Mouse (Mus musculus) left cerebral cortex, postnatal 4 days (tissue): Measurements from ENCODE around the gene Mettl14. TPM values are rescaled to one million over a fixed set of nuclear protein-coding genes. Genes with fewer than 3 reads are reported as not detected.
"Not testable (repeated sequence)": the region's sequence is repeated elsewhere in the genome, so short reads cannot be mapped to it uniquely, and the experiment has no call there.

Source experiments
- DNase-seq: peaks from one replicate; pipeline ENCODE4 v3.0.0-alpha.2; 2022
- intact Hi-C: fragments of 180-260 bp; cut with DNase I; formaldehyde crosslinking; loops from one replicate; pipeline ENCODE4 v1.15.1; 2025
- total RNA-seq, 2 experiments: library from RNA; stranded (reverse); gene quantifications; 2 replicates each; pipeline ENCODE4 v1.2.3; 2021

Mettl14 gene
- total RNA-seq, 2 experiments from 2014 or later, result 17.9 to 19.7 TPM

GRCm38 (mm10) chr3:123369161-123369560, 16.7 kb downstream of the Mettl14 start:
- DNase-seq, result no peak
- intact Hi-C loops, result no loop called here

- intact Hi-C loops, result not testable (repeated sequence)
Observed at GRCm38 (mm10) chr3:123366820-123367219, 19.1 kb downstream of the Mettl14 start.

GRCm38 (mm10) chr3:123356377-123356991, 29.4 kb downstream of the Mettl14 start:
- intact Hi-C loops, result no loop called here

More at GRCm38 (mm10) chr3:123366820-123367219, 19.1 kb downstream of the Mettl14 start:
- DNase-seq, result not testable (repeated sequence)

DNA sequence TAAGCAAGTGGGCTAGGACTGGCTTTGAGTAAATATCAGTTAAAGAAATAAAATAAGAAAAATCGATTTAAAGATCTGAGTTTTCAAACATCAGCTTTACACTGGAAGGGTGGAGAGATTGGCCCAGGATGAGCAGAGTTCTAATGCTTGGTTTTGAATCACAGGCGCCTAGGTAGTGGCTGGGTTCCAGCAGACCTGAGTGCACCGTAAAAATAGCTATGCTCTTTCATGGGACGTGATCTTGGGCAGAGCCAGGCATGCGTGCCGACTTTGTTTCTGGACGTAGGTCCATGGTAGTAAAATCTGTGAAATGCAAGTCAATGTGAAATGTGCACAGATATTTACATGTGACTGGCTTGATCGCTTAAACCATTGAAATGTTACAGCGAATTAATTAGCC, 31.5 kb downstream of the Mettl14 start:
- intact Hi-C loops, result no loop called here
- DNase-seq, result no peak

More at GRCm38 (mm10) chr3:123356377-123356991, 29.4 kb downstream of the Mettl14 start:
- no peak for DNase-seq

- no peak for DNase-seq
- intact Hi-C loops, result loop anchor here (2.0 kb wide), 2 partner anchors 119 to 193 kb away; no protein-coding TSS in a partner anchor
Observed at GRCm38 (mm10) chr3:123353661-123354060, 32.2 kb downstream of the Mettl14 start.

DNA sequence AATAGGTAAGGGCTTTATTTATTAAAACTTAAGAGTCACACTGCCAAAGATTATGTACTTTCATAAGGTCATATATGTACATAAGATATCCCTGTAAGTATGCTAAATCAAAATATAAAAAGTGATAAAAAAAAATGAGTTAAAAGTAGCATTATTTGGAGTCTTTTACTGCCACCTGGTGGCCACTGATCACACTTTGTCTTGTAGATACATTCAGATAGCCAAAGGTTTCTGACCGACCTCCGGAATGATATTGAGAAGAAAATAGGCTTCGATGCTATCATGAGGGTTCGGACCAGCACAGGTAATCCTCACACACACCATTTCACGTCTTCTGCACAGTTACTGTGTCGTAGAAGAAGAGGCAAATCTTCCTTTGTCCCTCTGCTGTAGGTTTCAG, 32.7 kb downstream of the Mettl14 start:
- intact Hi-C loops, result loop anchor here (2.0 kb wide), 2 partner anchors 118 to 192 kb away; no protein-coding TSS in a partner anchor
- DNase-seq, result peak; percentile 45

GRCm38 (mm10) chr3:123351519-123351918, 34.4 kb downstream of the Mettl14 start:
- DNase-seq, result no peak
- intact Hi-C loops, result no loop called here

- no peak for DNase-seq
- intact Hi-C loops, result no loop called here
Observed at GRCm38 (mm10) chr3:123350602-123351001, 35.3 kb downstream of the Mettl14 start.

GRCm38 (mm10) chr3:123348080-123348802, 37.7 kb downstream of the Mettl14 start:
- intact Hi-C loops, result no loop called here
- no peak for DNase-seq

DNA sequence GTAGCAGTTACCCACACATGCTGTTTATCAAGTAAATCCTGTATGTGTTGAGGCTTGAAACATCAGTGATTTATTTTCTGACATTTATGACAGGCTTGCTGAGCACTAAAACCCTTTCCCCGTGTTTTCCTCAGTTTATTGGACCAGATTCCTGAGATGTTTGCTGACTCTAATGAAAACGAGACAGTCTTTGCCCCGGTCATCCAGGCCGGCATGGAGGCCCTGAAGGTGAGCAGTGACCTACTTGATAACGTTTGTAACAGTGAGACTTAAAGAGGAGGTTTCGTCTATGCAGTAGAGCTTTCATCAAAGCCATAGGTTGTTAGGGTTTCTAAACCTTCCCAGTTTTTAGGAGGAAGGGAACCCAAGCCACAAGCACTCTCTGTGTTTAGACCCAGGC, 42.2 kb downstream of the Mettl14 start:
- intact Hi-C loops, result no loop called here
- no peak for DNase-seq

DNA sequence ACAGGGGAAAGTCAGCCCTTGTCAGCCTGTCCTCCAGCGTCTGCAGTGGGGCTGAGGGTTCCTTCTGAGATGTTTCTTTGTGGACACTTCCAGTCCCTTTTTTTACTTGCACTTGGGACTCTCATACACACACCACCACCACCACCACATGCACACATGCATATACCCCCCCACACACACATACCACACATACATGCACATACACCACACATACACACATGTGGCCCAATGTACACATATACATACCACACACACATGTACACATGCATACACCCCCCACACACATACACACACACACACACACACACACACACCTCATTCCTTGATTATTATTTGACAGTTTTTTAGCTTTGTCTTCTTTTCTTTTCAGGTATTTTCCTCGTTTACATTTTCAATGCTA, 44.9 kb downstream of the Mettl14 start:
- DNase-seq, result no peak
- intact Hi-C loops, result no loop called here

GRCm38 (mm10) chr3:123338666-123339195, 47.2 kb downstream of the Mettl14 start:
- intact Hi-C loops, result no loop called here
- DNase-seq, result no peak

DNA sequence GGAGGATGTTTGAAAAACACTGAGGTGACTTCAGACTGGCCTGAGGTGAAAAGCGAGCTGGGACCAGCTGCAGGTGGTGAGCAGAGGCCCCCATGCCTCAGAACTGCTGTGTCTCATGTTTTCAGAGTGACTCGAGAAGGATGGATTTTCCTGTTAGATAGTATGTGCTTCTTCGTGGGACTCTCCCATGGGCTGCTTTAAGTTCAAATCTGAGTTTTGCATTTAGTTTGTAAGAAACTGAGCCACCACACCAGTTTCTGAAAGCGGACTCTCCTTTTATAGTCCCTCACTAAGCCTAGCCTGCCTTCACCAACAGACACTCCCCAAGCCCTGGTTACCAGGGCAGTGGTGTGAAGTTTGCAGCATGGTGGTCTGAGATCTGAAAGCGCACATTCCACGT, 48.1 kb downstream of the Mettl14 start:
- intact Hi-C loops, result no loop called here
- DNase-seq, result no peak

GRCm38 (mm10) chr3:123336951-123337350, 49.0 kb downstream of the Mettl14 start:
- no peak for DNase-seq

DNA sequence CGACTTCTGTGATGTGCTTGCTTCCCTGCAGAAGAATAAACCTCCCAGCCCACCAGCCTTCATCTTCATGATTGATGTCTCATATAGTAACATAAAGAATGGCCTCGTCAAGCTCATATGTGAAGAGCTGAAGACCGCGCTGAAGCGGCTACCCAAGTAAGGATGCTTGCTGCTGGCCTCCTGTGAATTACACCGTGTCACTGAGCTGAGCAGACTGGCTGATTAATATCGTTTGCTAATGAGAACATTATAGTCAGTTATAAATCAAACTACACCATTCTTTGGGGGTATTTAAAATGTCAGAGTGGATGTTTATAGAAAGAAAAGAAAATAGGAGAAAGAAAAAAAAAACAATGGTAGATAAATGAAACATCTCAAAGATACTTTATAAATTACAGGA, 49.5 kb downstream of the Mettl14 start:
- no peak for DNase-seq
- intact Hi-C loops, result no loop called here

More at GRCm38 (mm10) chr3:123336951-123337350, 49.0 kb downstream of the Mettl14 start:
- intact Hi-C loops, result no loop called here

GRCm38 (mm10) chr3:123335480-123335879, 50.4 kb downstream of the Mettl14 start:
- no peak for DNase-seq

GRCm38 (mm10) chr3:123334947-123335346, 51.0 kb downstream of the Mettl14 start:
- DNase-seq, result no peak
- intact Hi-C loops, result no loop called here

More at GRCm38 (mm10) chr3:123335480-123335879, 50.4 kb downstream of the Mettl14 start:
- intact Hi-C loops, result no loop called here

DNA sequence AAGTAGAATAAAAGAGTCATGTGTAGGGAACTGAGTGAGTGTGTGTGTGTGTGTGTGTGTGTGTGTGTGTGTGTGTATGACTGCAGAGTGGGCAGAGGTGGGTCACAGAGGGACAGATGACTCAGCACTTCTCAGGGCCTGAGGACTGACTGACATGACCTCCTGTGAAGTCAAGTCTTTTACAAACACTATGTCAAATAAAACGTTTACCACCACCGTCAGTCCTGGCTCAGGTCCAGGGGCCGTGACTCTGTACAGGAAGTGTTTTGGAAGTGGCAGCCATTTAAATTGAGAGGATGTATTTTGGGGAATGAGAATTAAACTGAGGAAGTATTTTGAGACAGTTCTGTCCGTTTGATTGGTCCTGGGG, 52.9 kb downstream of the Mettl14 start:
- no peak for DNase-seq
- intact Hi-C loops, result no loop called here

GRCm38 (mm10) chr3:123332330-123333054, 53.4 kb downstream of the Mettl14 start:
- no peak for DNase-seq
- intact Hi-C loops, result no loop called here

DNA sequence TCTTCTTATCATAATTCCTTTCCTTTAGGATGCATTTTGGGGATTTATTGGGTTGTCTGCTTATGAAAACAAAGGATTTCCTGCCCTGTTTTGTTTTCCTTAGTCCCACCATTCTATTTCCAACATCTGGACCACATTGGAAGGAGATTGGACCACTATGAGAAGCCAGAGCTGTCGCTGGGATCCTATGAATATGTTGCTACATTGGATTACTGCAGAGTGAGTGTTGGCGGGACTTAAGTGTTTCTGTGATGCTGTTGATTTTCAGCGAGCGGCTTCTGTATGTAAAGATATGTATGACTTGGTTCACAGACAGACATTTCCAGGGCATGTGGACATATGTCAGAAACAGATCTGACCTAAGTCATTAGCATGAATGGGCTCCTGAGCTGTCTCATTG, 55.7 kb downstream of the Mettl14 start:
- intact Hi-C loops, result no loop called here
- DNase-seq, result no peak

GRCm38 (mm10) chr3:123329251-123329650, 56.7 kb downstream of the Mettl14 start:
- DNase-seq, result peak; percentile 7
- intact Hi-C loops, result loop anchor here (10.0 kb wide), 1 partner anchor 394 kb away; no protein-coding TSS in a partner anchor
